Mouse (Mus musculus) urinary bladder, adult 18-20 months (tissue): Measurements from ENCODE around the gene Rdx.
A peak's percentile ranks its signal among the peaks of the same experiment; 100 is the strongest.

Experiments
- DNase-seq, 2 experiments: peaks; one replicate each; pipeline ENCODE4 v3.0.0; 2022; ENCODE audit warnings: low spot score in 2 of 2, mixed read lengths in 2 of 2

The Rdx gene

GRCm38 (mm10) chr9:52047129-52047820 lies at the start of gene Rdx:
Gene Rdx, plus strand, starts transcription at chr9:52047173.
- DNase-seq, result peak in 1 of 2 experiments; percentile 14

GRCm38 (mm10) chr9:52003501-52003900 lies 43.5 kb upstream of the Rdx start:
- no peak for DNase-seq

- no peak for DNase-seq
Measured at GRCm38 (mm10) chr9:52007341-52007740, 39.6 kb upstream of the Rdx start.

GRCm38 (mm10) chr9:52008511-52008910 lies 38.5 kb upstream of the Rdx start:
- no peak for DNase-seq

- DNase-seq, result no peak
Measured at GRCm38 (mm10) chr9:52012311-52012710, 34.7 kb upstream of the Rdx start.

GRCm38 (mm10) chr9:52012781-52013436 lies 34.1 kb upstream of the Rdx start:
- no peak for DNase-seq

- DNase-seq, result no peak
Measured at GRCm38 (mm10) chr9:52013900-52014455, 33.0 kb upstream of the Rdx start.

GRCm38 (mm10) chr9:52017091-52017490 lies 29.9 kb upstream of the Rdx start:
- no peak for DNase-seq

GRCm38 (mm10) chr9:52017824-52018223 lies 29.1 kb upstream of the Rdx start:
- no peak for DNase-seq

GRCm38 (mm10) chr9:52018505-52018904 lies 28.5 kb upstream of the Rdx start:
- no peak for DNase-seq

GRCm38 (mm10) chr9:52027257-52028020 lies 19.5 kb upstream of the Rdx start:
- no peak for DNase-seq

GRCm38 (mm10) chr9:52028521-52029405 lies 18.2 kb upstream of the Rdx start:
- DNase-seq, result no peak

- no peak for DNase-seq
Measured at GRCm38 (mm10) chr9:52031501-52031900, 15.5 kb upstream of the Rdx start.

GRCm38 (mm10) chr9:52037493-52037892 lies 9.5 kb upstream of the Rdx start:
- DNase-seq, result no peak

- no peak for DNase-seq
Measured at GRCm38 (mm10) chr9:52041657-52042056, 5.3 kb upstream of the Rdx start.

- no peak for DNase-seq
Measured at GRCm38 (mm10) chr9:52046686-52047085, 287 bp upstream of the Rdx start.

- DNase-seq, result peak; percentile 67 to 70
Measured at GRCm38 (mm10) chr9:52047821-52048649, 1.1 kb downstream of the Rdx start.

- peak; percentile 12 to 67 for DNase-seq
Measured at GRCm38 (mm10) chr9:52048650-52049081, 1.7 kb downstream of the Rdx start.

GRCm38 (mm10) chr9:52049605-52050004 lies 2.6 kb downstream of the Rdx start:
- DNase-seq, result no peak

GRCm38 (mm10) chr9:52050361-52050760 lies 3.4 kb downstream of the Rdx start:
- no peak for DNase-seq
